Comparison of ENCODE assay signal across 13 mouse cellular contexts in genomic region chr3:40058719-40059420, GRCm38 (mm10).
DNase-seq lines count a peak whose midpoint lies in the region; ATAC-seq and TF ChIP-seq lines count a peak whose summit lies in the region.
"Had no signal": no experiment of that assay in that cellular context is flagged by ENCODE, and none has a peak within 500 bp of the region (broad histone marks: within the 10 kb centered on the region; RNA-seq: fewer than 3 reads in every experiment).

No protein-coding gene starts in this region.

- no peak overlapping the region for H3K27ac ChIP-seq in hindbrain, postnatal 0 days
- no peak overlapping the region for H3K27ac ChIP-seq in hindbrain, embryonic 11.5 days (ENCODE audit: low read depth, low read length)
- no peak overlapping the region for H3K27ac ChIP-seq in testis, adult 2 months (ENCODE audit: control insufficient read depth, insufficient read depth, low read depth, low read length)
- H3K27ac ChIP-seq in limb, embryonic 14.5 days (replicated peaks; ENCODE audit: low read depth, low read length) = no peak overlapping the region
- H3K27ac ChIP-seq: liver, embryonic 15.5 days; midbrain, embryonic 12.5 days had no signal

- H3K9ac ChIP-seq in hindbrain, postnatal 0 days (replicated peaks; ENCODE audit: low read length) = no peak overlapping the region
- H3K9ac ChIP-seq in hindbrain, embryonic 11.5 days (ENCODE audit: low read depth, low read length) = no peak overlapping the region
- H3K9ac ChIP-seq in limb, embryonic 14.5 days (ENCODE audit: low read depth, low read length, severe bottlenecking) = no peak overlapping the region
- H3K9ac ChIP-seq: liver, embryonic 15.5 days; midbrain, embryonic 12.5 days had no signal

- ATAC-seq in hindbrain, postnatal 0 days = no peak
- ATAC-seq in hindbrain, embryonic 11.5 days (ENCODE audit: low FRiP score) = no peak
- ATAC-seq in limb, embryonic 14.5 days (ENCODE audit: low FRiP score, low read depth) = no peak
- ATAC-seq: intestine, embryonic 16.5 days had no signal

- peak overlapping the region; percentile 28; the same call in 1 of the 2 replicates for H3K4me2 ChIP-seq in hindbrain, postnatal 0 days (ENCODE audit: low read depth, low read length)
- no peak overlapping the region for H3K4me2 ChIP-seq in hindbrain, embryonic 11.5 days (replicated peaks; ENCODE audit: low read depth, low read length)
- H3K4me2 ChIP-seq in limb, embryonic 14.5 days (replicated peaks; ENCODE audit: low read depth, low read length, severe bottlenecking) = 0 out of 2 replicates have a peak overlapping the region, but pooled peaks have one; percentile 20
- H3K4me2 ChIP-seq: liver, embryonic 15.5 days; midbrain, embryonic 12.5 days had no signal

- no peaks in the 10 kb centered on the region for H3K36me3 ChIP-seq in hindbrain, postnatal 0 days (ENCODE audit: insufficient read depth, low read length)
- no peaks in the 10 kb centered on the region for H3K36me3 ChIP-seq in hindbrain, embryonic 11.5 days (ENCODE audit: control insufficient read depth, insufficient read depth, low read length)
- no peaks in the 10 kb centered on the region for H3K36me3 ChIP-seq in testis, adult 2 months (ENCODE audit: control insufficient read depth, insufficient read depth, low read length)
- no peaks in the 10 kb centered on the region for H3K36me3 ChIP-seq in limb, embryonic 14.5 days (ENCODE audit: control insufficient read depth, insufficient read depth, low read length)
- H3K36me3 ChIP-seq: liver, embryonic 15.5 days; midbrain, embryonic 12.5 days had no signal

- H3K4me1 ChIP-seq in hindbrain, postnatal 0 days (ENCODE audit: insufficient read depth, low read length) = no peaks in the 10 kb centered on the region
- H3K4me1 ChIP-seq in hindbrain, embryonic 11.5 days (replicated peaks; ENCODE audit: control insufficient read depth, insufficient read depth, low read length) = 0 out of 2 replicates have a peak, but pooled peaks cover 2% of the 10 kb centered on the region
- peaks cover 2% of the 10 kb centered on the region; the same call in 1 of the 2 replicates for H3K4me1 ChIP-seq in testis, adult 2 months (ENCODE audit: control insufficient read depth, insufficient read depth, low read length)
- H3K4me1 ChIP-seq in limb, embryonic 14.5 days (ENCODE audit: control insufficient read depth, insufficient read depth, low read length) = no peaks in the 10 kb centered on the region
- H3K4me1 ChIP-seq: liver, embryonic 15.5 days; midbrain, embryonic 12.5 days had no signal

- H3K27me3 ChIP-seq in hindbrain, postnatal 0 days (ENCODE audit: insufficient read depth, low read length) = no peaks in the 10 kb centered on the region
- H3K27me3 ChIP-seq in hindbrain, embryonic 11.5 days (ENCODE audit: control insufficient read depth, insufficient read depth, low read length) = no peaks in the 10 kb centered on the region
- no peaks in the 10 kb centered on the region for H3K27me3 ChIP-seq in testis, adult 2 months (ENCODE audit: control insufficient read depth, insufficient read depth, low read length)
- H3K27me3 ChIP-seq in limb, embryonic 14.5 days (ENCODE audit: control insufficient read depth, insufficient read depth, low read length) = no peaks in the 10 kb centered on the region
- H3K27me3 ChIP-seq: liver, embryonic 15.5 days; midbrain, embryonic 12.5 days had no signal

- no peak for TF ChIP-seq POLR2A in testis, adult 2 months (IDR thresholded peaks at IDR 0.05; ENCODE audit: control insufficient read depth, low read depth, low read length)
- TF ChIP-seq POLR2A in limb, embryonic 14.5 days (IDR thresholded peaks at IDR 0.05; ENCODE audit: borderline replicate concordance, extremely low read depth, insufficient read depth, insufficient read length) = no peak

- WGBS in hindbrain, postnatal 0 days = 70% methylated on average over 16 of the region's 16 CpGs
- WGBS in hindbrain, embryonic 11.5 days = 83% methylated on average over 16 of the region's 16 CpGs
- WGBS in limb, embryonic 14.5 days = 54% methylated on average over 16 of the region's 16 CpGs

- H3K9me3 ChIP-seq in hindbrain, postnatal 0 days (ENCODE audit: low read length) = no peaks in the 10 kb centered on the region
- H3K9me3 ChIP-seq in hindbrain, embryonic 11.5 days (ENCODE audit: control insufficient read depth, low read length) = no peaks in the 10 kb centered on the region
- H3K9me3 ChIP-seq in limb, embryonic 14.5 days (ENCODE audit: control insufficient read depth, low read length) = no peaks in the 10 kb centered on the region
- H3K9me3 ChIP-seq: liver, embryonic 15.5 days; midbrain, embryonic 12.5 days had no signal

- no peak for TF ChIP-seq CTCF in hindbrain, postnatal 0 days (IDR thresholded peaks at IDR 0.05; ENCODE audit: low read depth)
- TF ChIP-seq CTCF in testis, adult 2 months (IDR thresholded peaks at IDR 0.05; ENCODE audit: control insufficient read depth, insufficient read depth, insufficient replicate concordance, low read depth, low read length) = no peak

- H3K4me3 ChIP-seq in hindbrain, postnatal 0 days (ENCODE audit: low read length) = no peak overlapping the region
- no peak overlapping the region for H3K4me3 ChIP-seq in hindbrain, embryonic 11.5 days (ENCODE audit: low read depth, low read length)
- H3K4me3 ChIP-seq in testis, adult 2 months (ENCODE audit: control insufficient read depth, low read depth, low read length) = peak overlapping the region; percentile 27; the same call in 1 of the 2 replicates
- no peak overlapping the region for H3K4me3 ChIP-seq in limb, embryonic 14.5 days (replicated peaks; ENCODE audit: low read length)
- H3K4me3 ChIP-seq: liver, embryonic 15.5 days; midbrain, embryonic 12.5 days had no signal

- no peak for DNase-seq in hindbrain, postnatal 0 days (ENCODE audit: low spot score)
- DNase-seq in hindbrain, embryonic 11.5 days (ENCODE audit: low spot score) = no peak
- no peak for DNase-seq in testis, postnatal 14 days (ENCODE audit: low spot score)
- DNase-seq in limb, embryonic 14.5 days (ENCODE audit: low spot score) = peak; percentile 36
- DNase-seq in adrenal gland, adult 2 months = no peak
- no peak for DNase-seq in spleen, postnatal 4 days (ENCODE audit: low spot score in 2 of 2)
- DNase-seq in embryo, embryonic 9.5 days (ENCODE audit: extremely low spot score) = no peak
- DNase-seq: cerebellum, adult 9-11 months; right cerebral cortex, postnatal 4 days had no signal
